Mouse (Mus musculus) heart, adult 2 months (tissue): ENCODE measurements around the gene H13. TPM values are rescaled to one million over a fixed set of nuclear protein-coding genes. Genes with fewer than 3 reads are reported as not detected.

Experiments used
- DNase-seq, 2 experiments: peaks; one replicate each; pipeline ENCODE4 v3.0.0; 2021
- H3K27ac ChIP-seq: fragments of 200-600 bp; 2 replicates; pipeline ENCODE4 v1.8.1; 2022
- H3K27me3 ChIP-seq: fragments of 200-500 bp; 2 replicates; pipeline ENCODE4 v1.6.1; 2012; ENCODE audit warnings: mild to moderate bottlenecking, low read length, inconsistent platforms, mixed read lengths; ENCODE audit not compliant: control insufficient read depth, insufficient read depth
- H3K36me3 ChIP-seq: fragments of 200-500 bp; 2 replicates; pipeline ENCODE4 v1.6.1; 2012; ENCODE audit warnings: low read length, inconsistent platforms; ENCODE audit not compliant: control insufficient read depth, insufficient read depth
- H3K4me1 ChIP-seq: fragments of 200-500 bp; 2 replicates; pipeline ENCODE4 v1.6.1; 2011; ENCODE audit warnings: low read length; ENCODE audit not compliant: control insufficient read depth, insufficient read depth
- H3K4me3 ChIP-seq: fragments of 200-600 bp; 2 replicates; pipeline ENCODE4 v1.8.1; 2022
- H3K79me2 ChIP-seq: fragments of 200-500 bp; replicated peaks from 2 replicates; pipeline ENCODE4 v1.6.1; 2012; ENCODE audit warnings: mild to moderate bottlenecking, inconsistent platforms, low read length, moderate library complexity, mixed read lengths; ENCODE audit not compliant: control insufficient read depth, insufficient read depth
- H3K9ac ChIP-seq: fragments of 200-500 bp; 2 replicates; pipeline ENCODE4 v1.6.1; 2012; ENCODE audit warnings: low read depth, mild to moderate bottlenecking, control low read depth, inconsistent platforms, low read length, mixed read lengths
- CTCF ChIP-seq: fragments of 200-600 bp; IDR thresholded peaks from 2 replicates; pipeline ENCODE4 v1.8.1; 2022; ENCODE audit warnings: antibody characterized with exemption, mild to moderate bottlenecking, moderate library complexity
- EP300 ChIP-seq: fragments of 200-500 bp; IDR thresholded peaks from 2 replicates; pipeline ENCODE4 v1.6.1; 2011; ENCODE audit warnings: low read depth, low read length, control low read depth; ENCODE audit not compliant: insufficient read depth
- POLR2A ChIP-seq: fragments of 200-500 bp; IDR thresholded peaks from 2 replicates; pipeline ENCODE4 v1.6.1; 2011; ENCODE audit warnings: mild to moderate bottlenecking, low read depth, low read length, control low read depth; ENCODE audit not compliant: insufficient read depth
- WGBS: fragments of 180-500 bp; shearing (Covaris S2); methylation state at CpG from one replicate; pipeline ENCODE4 v1.1.7; 2018; 5-methylcytosine and 5-hydroxymethylcytosine counted together
- intact Hi-C: fragments of 180-260 bp; cut with DNase I; formaldehyde crosslinking; loops from one replicate; pipeline ENCODE4 v1.15.1; 2025
- polyA plus RNA-seq: library from polyadenylated mRNA; depleted of rRNA; stranded (reverse); fragments of >200 nt; gene quantifications from 2 replicates; pipeline ENCODE4 v1.2.3, GENCODE M21; 2012
- total RNA-seq, 2 experiments: library from RNA; stranded (reverse); gene quantifications; 2 replicates each; pipeline ENCODE4 v1.2.3; 2021

The H13 gene
- total and polyA plus RNA-seq, 3 experiments, result 33.9 to 43.5 (median 37.6) TPM

- TF ChIP-seq POLR2A, result peak; percentile 33; the same call in 1 of the 2 replicates
- no peak; the same call in 1 of the 2 replicates for TF ChIP-seq CTCF
- peak; percentile 91 for TF ChIP-seq EP300
- H3K9ac ChIP-seq, result peak overlapping the region; percentile 67
- WGBS, result 38% methylated on average over 20 of the region's 20 CpGs
- H3K4me1 ChIP-seq, result peaks cover 10% of the 10 kb centered on the region
- intact Hi-C loops, result loop anchor here (1.0 to 10.0 kb wide), 3 partner anchors 46 to 648 kb away; partner anchors contain the start of gene Asxl1
- peak; percentile 90 to 94 for DNase-seq
- H3K79me2 ChIP-seq, result no peaks in the 10 kb centered on the region
- H3K4me3 ChIP-seq, result no peak overlapping the region
- H3K36me3 ChIP-seq, result no peaks in the 10 kb centered on the region
- peak overlapping the region; percentile 85 for H3K27ac ChIP-seq
- no peaks in the 10 kb centered on the region for H3K27me3 ChIP-seq
These were observed 27.4 kb downstream of the H13 start for GRCm38 (mm10) chr2:152696476-152697164.

- no peak overlapping the region for H3K9ac ChIP-seq
- H3K36me3 ChIP-seq, result no peaks in the 10 kb centered on the region
- H3K27me3 ChIP-seq, result no peaks in the 10 kb centered on the region
- no peaks in the 10 kb centered on the region for H3K79me2 ChIP-seq
- H3K27ac ChIP-seq, result no peak overlapping the region
- no peak for DNase-seq
- peaks cover 6% of the 10 kb centered on the region for H3K4me1 ChIP-seq
- 97% methylated on average over 10 of the region's 10 CpGs for WGBS
- TF ChIP-seq CTCF (no peak), EP300 (no peak), POLR2A (no peak)
- intact Hi-C loops, result no loop called here
- H3K4me3 ChIP-seq, result no peak overlapping the region
These were observed 30.9 kb downstream of the H13 start for GRCm38 (mm10) chr2:152700138-152700537.

GRCm38 (mm10) chr2:152700725-152701124, 31.5 kb downstream of the H13 start:
- Histone ChIP-seq H3K27me3 (no peaks in the 10 kb centered on the region), H3K4me1 (peaks cover 6% of the 10 kb centered on the region), H3K9ac (no peak overlapping the region), H3K4me3 (no peak overlapping the region), H3K36me3 (no peaks in the 10 kb centered on the region), H3K27ac (no peak overlapping the region), H3K79me2 (no peaks in the 10 kb centered on the region)
- 91% methylated on average over 8 of the region's 8 CpGs for WGBS
- DNase-seq, result no peak
- no peak for TF ChIP-seq POLR2A
- TF ChIP-seq EP300, result no peak
- TF ChIP-seq CTCF, result no peak
- intact Hi-C loops, result no loop called here

- Histone ChIP-seq H3K36me3 (peaks cover 3% of the 10 kb centered on the region), H3K9ac (no peak overlapping the region), H3K4me3 (no peak overlapping the region), H3K27ac (no peak overlapping the region), H3K27me3 (no peaks in the 10 kb centered on the region), H3K79me2 (no peaks in the 10 kb centered on the region), H3K4me1 (peaks cover 11% of the 10 kb centered on the region)
- WGBS, result 92% methylated on average over 21 of the region's 21 CpGs
- TF ChIP-seq CTCF (no peak), POLR2A (no peak), EP300 (no peak)
- no peak for DNase-seq
- intact Hi-C loops, result no loop called here
These were observed 34.5 kb downstream of the H13 start for GRCm38 (mm10) chr2:152703596-152704255.

GRCm38 (mm10) chr2:152704256-152704605, 35.0 kb downstream of the H13 start:
- TF ChIP-seq POLR2A (no peak), EP300 (no peak), CTCF (no peak)
- WGBS, result 62% methylated on average over 5 of the region's 5 CpGs
- H3K9ac ChIP-seq, result no peak overlapping the region

GRCm38 (mm10) chr2:152704811-152705370, 35.6 kb downstream of the H13 start:
- no peaks in the 10 kb centered on the region for H3K27me3 ChIP-seq
- no peaks in the 10 kb centered on the region for H3K79me2 ChIP-seq
- H3K4me1 ChIP-seq, result peaks cover 16% of the 10 kb centered on the region
- WGBS, result 89% methylated on average over 14 of the region's 14 CpGs
- no peak overlapping the region for H3K4me3 ChIP-seq
- intact Hi-C loops, result no loop called here
- no peak overlapping the region; the same call in 1 of the 2 replicates for H3K27ac ChIP-seq
- DNase-seq, result no peak
- H3K9ac ChIP-seq, result no peak overlapping the region
- peaks cover 3% of the 10 kb centered on the region for H3K36me3 ChIP-seq
- no peak for TF ChIP-seq EP300
- no peak for TF ChIP-seq CTCF
- TF ChIP-seq POLR2A, result no peak

More at GRCm38 (mm10) chr2:152704256-152704605, 35.0 kb downstream of the H13 start:
- no peak for DNase-seq
- Histone ChIP-seq H3K27ac (no peak overlapping the region), H3K79me2 (no peaks in the 10 kb centered on the region), H3K4me3 (no peak overlapping the region), H3K36me3 (peaks cover 3% of the 10 kb centered on the region), H3K27me3 (no peaks in the 10 kb centered on the region), H3K4me1 (peaks cover 14% of the 10 kb centered on the region)
- intact Hi-C loops, result no loop called here
